Mouse (Mus musculus): ENCODE data around the gene Stx5a.

- TF ChIP-seq GATA1 (IDR thresholded peaks at IDR 0.05; ENCODE audit: borderline replicate concordance, low read length) = no peak
- TF ChIP-seq FLI1 (IDR thresholded peaks at IDR 0.05; ENCODE audit: low read length) = no peak
Observed at GRCm38 (mm10) chr19:8711949-8712869, 29.0 kb upstream of the Stx5a start.
